ENCODE assay signal across 8 mouse cellular contexts in the genomic region with DNA sequence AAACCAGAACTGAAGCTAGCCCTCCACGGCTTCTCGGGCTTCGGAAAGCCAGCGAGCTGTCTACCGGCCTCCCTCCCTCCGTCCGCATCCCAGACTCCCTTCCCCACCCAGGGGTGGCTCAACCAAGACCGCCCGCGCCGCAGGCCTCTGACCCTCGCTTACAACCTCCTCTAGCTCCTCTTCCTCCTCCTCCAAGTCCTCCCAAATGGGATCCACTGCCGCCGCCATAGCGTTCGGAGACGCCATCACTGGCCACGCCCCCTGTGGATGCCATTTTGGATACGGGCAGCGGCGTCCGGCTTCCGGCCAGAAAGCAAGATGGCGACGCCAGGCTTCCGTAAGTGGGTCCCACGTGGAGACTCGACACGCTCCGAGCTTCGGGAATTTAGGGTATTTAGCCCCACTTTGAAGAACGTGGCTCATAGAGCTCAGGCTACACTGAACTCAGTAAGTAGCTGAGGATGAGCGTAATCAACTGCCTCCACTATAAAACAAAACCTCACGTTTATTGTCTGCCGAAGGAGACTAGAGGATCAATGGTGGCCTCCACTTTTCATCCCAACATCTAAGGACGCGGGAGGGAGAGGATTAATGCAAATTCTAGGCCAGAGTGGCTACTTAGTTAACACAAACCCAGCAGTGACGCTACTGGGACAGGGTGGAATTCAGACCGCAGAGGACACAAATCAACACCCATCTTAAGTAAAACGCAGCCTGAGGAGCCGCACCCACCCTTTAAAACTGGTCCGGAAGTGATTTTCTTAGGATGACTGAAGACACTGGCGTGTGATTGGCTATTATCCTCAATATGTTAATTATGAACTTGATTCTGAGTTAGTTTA. TPM values are rescaled to one million over a fixed set of nuclear protein-coding genes. Genes with fewer than 3 reads are reported as not detected.
A peak's percentile ranks its signal among the peaks of the same experiment; 100 is the strongest.
DNase-seq lines count a peak whose midpoint lies in the region; ATAC-seq and TF ChIP-seq lines count a peak whose summit lies in the region.

A gene (minus strand): TSS at position 695 of the 842 bp plus-strand sequence.

- under 1% methylated on average over 43 of the region's 43 CpGs for WGBS in forebrain, embryonic 14.5 days
- WGBS in neural tube, embryonic 15.5 days, result under 1% methylated on average over 43 of the region's 43 CpGs

- peaks cover 13% of the 10 kb centered on the region for H3K36me3 ChIP-seq in ES-Bruce4 (ENCODE audit: control insufficient read depth, insufficient read depth, low read length, poor library complexity, severe bottlenecking)
- H3K36me3 ChIP-seq in forebrain, embryonic 14.5 days (ENCODE audit: control insufficient read depth, insufficient read depth, low read length), result peaks cover 20% of the 10 kb centered on the region
- H3K36me3 ChIP-seq in neural tube, embryonic 15.5 days, result peaks cover 13% of the 10 kb centered on the region

- H3K27me3 ChIP-seq in ES-Bruce4 (ENCODE audit: control insufficient read depth, insufficient read depth, low read length, poor library complexity, severe bottlenecking), result no peaks in the 10 kb centered on the region
- no peaks in the 10 kb centered on the region for H3K27me3 ChIP-seq in forebrain, embryonic 14.5 days (replicated peaks; ENCODE audit: control insufficient read depth, insufficient read depth, low read length)
- no peaks in the 10 kb centered on the region for H3K27me3 ChIP-seq in neural tube, embryonic 15.5 days (replicated peaks)

- H3K9ac ChIP-seq in ES-Bruce4 (ENCODE audit: low read depth, poor library complexity, severe bottlenecking), result peak within 1 kb of the TSS; percentile 93
- H3K9ac ChIP-seq in forebrain, embryonic 14.5 days (ENCODE audit: low read length), result peak within 1 kb of the TSS; percentile 91
- peak within 1 kb of the TSS; percentile 88 for H3K9ac ChIP-seq in neural tube, embryonic 15.5 days (replicated peaks)

- DNase-seq in forebrain, embryonic 14.5 days (ENCODE audit: low spot score), result peak; percentile 98
- DNase-seq in heart, postnatal 14 days, result peak; percentile 93 to 97
- peak; percentile 95 for DNase-seq in layer of hippocampus, adult 11-12 months (ENCODE audit: low spot score)
- peak; percentile 91 to 93 for DNase-seq in lung, adult 18-20 months
- DNase-seq in testis, postnatal 14 days (ENCODE audit: low spot score), result peak; percentile 93

- no peaks in the 10 kb centered on the region for H3K9me3 ChIP-seq in ES-Bruce4 (replicated peaks; ENCODE audit: control insufficient read depth, insufficient read depth, low read length, poor library complexity, severe bottlenecking)
- no peaks in the 10 kb centered on the region for H3K9me3 ChIP-seq in forebrain, embryonic 14.5 days (replicated peaks; ENCODE audit: control insufficient read depth, low read length)
- H3K9me3 ChIP-seq in neural tube, embryonic 15.5 days (replicated peaks), result no peaks in the 10 kb centered on the region

- peak within 1 kb of the TSS; percentile 91 for H3K4me3 ChIP-seq in ES-Bruce4 (ENCODE audit: low read depth, low read length)
- peak within 1 kb of the TSS; percentile 70 for H3K4me3 ChIP-seq in forebrain, embryonic 14.5 days (ENCODE audit: low read depth, low read length)
- H3K4me3 ChIP-seq in neural tube, embryonic 15.5 days (replicated peaks), result peak within 1 kb of the TSS; percentile 80

- TF ChIP-seq CTCF in ES-Bruce4 (IDR thresholded peaks at IDR 0.05; ENCODE audit: low read depth, low read length), result no peak

- H3K4me1 ChIP-seq in ES-Bruce4 (ENCODE audit: control insufficient read depth, insufficient read depth, low read length), result peaks cover 3% of the 10 kb centered on the region
- peaks cover 6% of the 10 kb centered on the region for H3K4me1 ChIP-seq in forebrain, embryonic 14.5 days (ENCODE audit: control insufficient read depth, insufficient read depth, low read length)
- peaks cover 14% of the 10 kb centered on the region for H3K4me1 ChIP-seq in neural tube, embryonic 15.5 days

- intact Hi-C loops in heart, postnatal 14 days (cut with DNase I), result loop anchor here (2.0 to 10.0 kb wide), 3 partner anchors 43 to 367 kb away; no protein-coding TSS in a partner anchor

- peak; percentile 82 for ATAC-seq in cerebellum, adult (ENCODE audit: insufficient number of reproducible peaks, low FRiP score, low TSS enrichment)
- peak; percentile 80 for ATAC-seq in forebrain, embryonic 14.5 days
- ATAC-seq in neural tube, embryonic 15.5 days (ENCODE audit: low FRiP score), result peak; percentile 87

- no peak for TF ChIP-seq EP300 in ES-Bruce4 (IDR thresholded peaks at IDR 0.05; ENCODE audit: insufficient read depth, low read depth, low read length)

- peak within 1 kb of the TSS; percentile 77 for H3K4me2 ChIP-seq in forebrain, embryonic 14.5 days (ENCODE audit: low read length)
- H3K4me2 ChIP-seq in neural tube, embryonic 15.5 days, result peak within 1 kb of the TSS; percentile 85

- H3K27ac ChIP-seq in ES-Bruce4 (ENCODE audit: insufficient read depth, low read length), result peak within 1 kb of the TSS; percentile 98
- H3K27ac ChIP-seq in forebrain, embryonic 14.5 days (ENCODE audit: low read depth, low read length), result peak within 1 kb of the TSS; percentile 90
- H3K27ac ChIP-seq in neural tube, embryonic 15.5 days (replicated peaks), result peak within 1 kb of the TSS; percentile 96

- TF ChIP-seq POLR2A in ES-Bruce4 (IDR thresholded peaks at IDR 0.05; ENCODE audit: insufficient read depth, low read length), result peak; percentile 89

RNA-seq across cellular contexts. Expression of the gene that starts here (rescaled TPM):
- polyA plus RNA-seq in ES-Bruce4 (2011; ENCODE audit: insufficient read depth, insufficient read length, low read depth, missing spikeins), result 42.3 and 44.7 TPM in 2 replicates
- polyA plus RNA-seq in forebrain, embryonic 14.5 days (2014; fragmentation: Nextera tagmentation; extraction: Ambion mirVana), result 78.0 and 79.9 TPM in 2 replicates
- total RNA-seq in heart, postnatal 14 days (2021), result 10 to 100 TPM; 20.9 to 23.5 TPM
- 74.0 and 75.2 TPM in 2 replicates for polyA plus RNA-seq in neural tube, embryonic 15.5 days (2015; fragmentation: Nextera tagmentation; extraction: Ambion mirVana)

Comparison
In these comparisons a context has a peak if more than half of its experiments do, and no peak if none do; other contexts are left out.
1. Peak in every context shown above with its lines: DNase-seq, ATAC-seq, H3K4me3 ChIP-seq and H3K27ac ChIP-seq.